Mouse (Mus musculus) heart, postnatal 0 days (tissue): ENCODE measurements at regions not wholly inside any gene's neighbourhood (a gene's known extent, or its start where the extent isn't known, plus 50 kb on each side); places are given as distances from the start of the nearest gene placed in this dataset.

ENCODE experiments used
- ATAC-seq: fragments of 200-750 bp; cut with Nextera tagmentation; 2 replicates; pipeline ENCODE4 v1.8.0; 2017; ENCODE audit warnings: low read depth, moderate number of reproducible peaks, moderate library complexity; ENCODE audit not compliant: insufficient read depth
- DNase-seq: peaks from one replicate; pipeline ENCODE4 v3.0.0-alpha.2; 2016; ENCODE audit warnings: low spot score
- H3K27ac ChIP-seq: fragments of 300-500 bp; sonication (generic); 2 replicates; pipeline ENCODE4 v1.5.1; 2014; ENCODE audit warnings: low read depth, mild to moderate bottlenecking
- H3K27me3 ChIP-seq: fragments of 300-500 bp; sonication (generic); 2 replicates; pipeline ENCODE4 v1.6.1; 2014; ENCODE audit warnings: low read length, mixed read lengths; ENCODE audit not compliant: control insufficient read depth, insufficient read depth
- H3K36me3 ChIP-seq: fragments of 300-500 bp; sonication (generic); replicated peaks from 2 replicates; pipeline ENCODE4 v1.6.1; 2014; ENCODE audit warnings: low read length, mixed read lengths; ENCODE audit not compliant: control insufficient read depth, insufficient read depth
- H3K4me1 ChIP-seq: fragments of 300-500 bp; sonication (generic); 2 replicates; pipeline ENCODE4 v1.6.1; 2014; ENCODE audit warnings: antibody characterized with exemption; ENCODE audit not compliant: control insufficient read depth, insufficient read depth
- H3K4me2 ChIP-seq: fragments of 300-500 bp; sonication (generic); 2 replicates; pipeline ENCODE4 v1.6.1; 2014; ENCODE audit warnings: low read depth, mild to moderate bottlenecking, low read length, moderate library complexity
- H3K4me3 ChIP-seq: fragments of 300-500 bp; sonication (generic); 2 replicates; pipeline ENCODE4 v1.5.1; 2014; ENCODE audit warnings: low read depth, low read length
- H3K9ac ChIP-seq: fragments of 300-500 bp; sonication (generic); replicated peaks from 2 replicates; pipeline ENCODE4 v1.6.1; 2014; ENCODE audit warnings: low read depth, low read length, mixed read lengths
- H3K9me3 ChIP-seq: fragments of 300-500 bp; sonication (generic); replicated peaks from 2 replicates; pipeline ENCODE4 v1.6.1; 2016; ENCODE audit warnings: low read length; ENCODE audit not compliant: control insufficient read depth
- CTCF ChIP-seq: IDR thresholded peaks from 2 replicates; pipeline ENCODE4 v1.5.1; 2016; ENCODE audit warnings: antibody characterized with exemption, control low read depth, low read depth
- EP300 ChIP-seq: IDR thresholded peaks from 2 replicates; pipeline ENCODE4 v1.6.1; 2016; ENCODE audit warnings: antibody characterized with exemption, low read depth
- WGBS: fragments of 180-500 bp; shearing (Covaris S2); extraction: QIAGEN DNeasy Blood & Tissue Kit; methylation state at CpG from one replicate; pipeline ENCODE4 v1.1.7; 2014; 5-methylcytosine and 5-hydroxymethylcytosine counted together

GRCm38 (mm10) chr9:72198976-72199375, 75.7 kb upstream of the Zfp280d start:
- no peak for ATAC-seq
- TF ChIP-seq CTCF, result no peak
- no peak for TF ChIP-seq EP300

DNA sequence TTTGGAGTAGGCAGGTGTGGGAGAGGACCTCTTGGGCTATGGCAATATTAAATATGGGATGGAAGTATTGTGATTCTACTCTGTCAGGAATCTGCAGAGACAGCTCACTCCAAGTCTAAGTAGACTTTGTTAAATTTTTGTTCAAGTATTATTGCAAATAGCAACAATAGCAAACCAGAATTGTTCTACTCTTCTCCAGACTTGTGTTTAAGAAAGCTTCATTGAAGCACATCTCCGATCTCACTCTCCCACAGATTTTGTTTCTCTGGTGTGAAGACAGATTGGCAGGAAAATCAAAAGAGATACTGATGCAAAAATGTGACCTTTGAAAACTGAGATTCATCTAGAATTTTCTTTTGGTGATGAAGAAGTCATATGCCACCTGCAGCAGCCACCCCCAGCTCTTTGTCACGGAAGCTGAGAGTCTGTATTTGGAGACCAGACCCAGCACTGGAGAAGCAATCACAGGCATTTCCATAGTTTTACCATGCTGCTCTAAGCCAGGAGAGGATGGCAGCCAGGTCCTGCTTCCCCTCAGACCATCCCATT, 70.2 kb upstream of the Zfp280d start:
- Histone ChIP-seq H3K4me1 (no peaks in the 10 kb centered on the region), H3K4me2 (no peak overlapping the region), H3K9me3 (no peaks in the 10 kb centered on the region), H3K27ac (no peak overlapping the region), H3K4me3 (no peak overlapping the region), H3K27me3 (no peaks in the 10 kb centered on the region), H3K9ac (no peak overlapping the region), H3K36me3 (no peaks in the 10 kb centered on the region)
- TF ChIP-seq CTCF (no peak), EP300 (no peak)
- DNase-seq, result no peak
- 86% methylated on average over 2 of the region's 2 CpGs for WGBS
- ATAC-seq, result no peak

More at GRCm38 (mm10) chr9:72198976-72199375, 75.7 kb upstream of the Zfp280d start:
- H3K27me3 ChIP-seq, result no peaks in the 10 kb centered on the region
- no peaks in the 10 kb centered on the region for H3K36me3 ChIP-seq
- H3K4me1 ChIP-seq, result no peaks in the 10 kb centered on the region
- H3K4me3 ChIP-seq, result no peak overlapping the region
- DNase-seq, result no peak
- 91% methylated on average over 5 of the region's 5 CpGs for WGBS
- H3K9ac ChIP-seq, result no peak overlapping the region
- H3K9me3 ChIP-seq, result no peaks in the 10 kb centered on the region
- no peak overlapping the region for H3K27ac ChIP-seq
- no peak overlapping the region for H3K4me2 ChIP-seq

- Histone ChIP-seq H3K36me3 (no peaks in the 10 kb centered on the region), H3K27me3 (no peaks in the 10 kb centered on the region), H3K27ac (no peak overlapping the region), H3K4me3 (no peak overlapping the region), H3K4me2 (no peak overlapping the region), H3K9ac (no peak overlapping the region), H3K9me3 (no peaks in the 10 kb centered on the region), H3K4me1 (no peaks in the 10 kb centered on the region)
- no peak for DNase-seq
- no peak for ATAC-seq
- TF ChIP-seq CTCF (no peak), EP300 (no peak)
- 75% methylated on average over 7 of the region's 7 CpGs for WGBS
Observed at GRCm38 (mm10) chr9:72205815-72206214, 68.8 kb upstream of the Zfp280d start.

DNA sequence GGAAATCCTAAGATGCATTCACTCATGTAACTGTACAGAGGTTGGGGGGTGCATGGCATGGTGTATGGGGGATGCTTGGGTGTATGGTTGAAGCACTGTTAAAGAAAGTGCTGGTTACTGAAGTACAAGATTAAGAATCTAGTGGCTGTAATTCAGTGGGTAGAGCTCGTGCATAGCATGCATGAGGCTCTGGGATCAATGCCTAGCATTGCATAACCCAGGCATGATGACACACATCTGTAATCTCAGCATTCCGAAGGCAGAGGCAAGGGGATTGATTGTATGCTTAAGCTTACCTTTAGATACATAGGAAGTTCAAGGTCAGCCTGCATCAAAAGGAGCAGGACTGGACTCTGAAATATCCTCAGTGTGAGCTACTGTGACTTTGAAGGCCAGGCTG, 67.7 kb upstream of the Zfp280d start:
- WGBS, result 59% methylated on average over 2 of the region's 2 CpGs
- H3K9ac ChIP-seq, result no peak overlapping the region
- no peaks in the 10 kb centered on the region for H3K36me3 ChIP-seq
- H3K4me2 ChIP-seq, result no peak overlapping the region
- no peak for TF ChIP-seq EP300
- no peak for TF ChIP-seq CTCF
- DNase-seq, result no peak
- H3K27ac ChIP-seq, result no peak overlapping the region
- H3K9me3 ChIP-seq, result no peaks in the 10 kb centered on the region
- H3K4me3 ChIP-seq, result no peak overlapping the region
- H3K4me1 ChIP-seq, result no peaks in the 10 kb centered on the region
- ATAC-seq, result no peak
- no peaks in the 10 kb centered on the region for H3K27me3 ChIP-seq

DNA sequence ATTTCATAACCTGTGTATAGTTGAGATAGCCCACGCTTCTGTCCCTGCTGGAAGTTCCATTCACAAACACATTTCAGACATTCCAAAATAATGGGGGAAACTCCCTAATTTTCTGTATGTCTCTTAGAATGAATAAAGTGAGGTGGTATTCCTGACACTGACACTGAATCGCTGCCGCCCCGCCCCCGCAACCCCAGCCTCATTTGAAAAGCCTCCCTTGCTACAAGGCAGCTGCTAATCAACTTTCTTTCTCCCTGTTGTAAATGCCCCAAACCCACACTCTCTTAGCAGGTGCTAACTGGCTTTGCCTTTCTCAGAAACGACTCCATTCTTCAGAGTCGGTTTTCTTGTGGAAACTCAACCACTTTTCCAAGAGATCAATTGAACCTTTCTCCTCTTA, 66.4 kb upstream of the Zfp280d start:
- H3K9ac ChIP-seq, result no peak overlapping the region
- 57% methylated on average over 7 of the region's 7 CpGs for WGBS
- no peak for DNase-seq
- ATAC-seq, result no peak
- H3K4me2 ChIP-seq, result no peak overlapping the region
- TF ChIP-seq EP300, result no peak
- TF ChIP-seq CTCF, result no peak
- H3K27me3 ChIP-seq, result no peaks in the 10 kb centered on the region
- no peaks in the 10 kb centered on the region for H3K36me3 ChIP-seq
- H3K4me1 ChIP-seq, result no peaks in the 10 kb centered on the region
- H3K27ac ChIP-seq, result no peak overlapping the region
- H3K9me3 ChIP-seq, result no peaks in the 10 kb centered on the region
- H3K4me3 ChIP-seq, result no peak overlapping the region

- H3K27me3 ChIP-seq, result no peaks in the 10 kb centered on the region
- no peak overlapping the region for H3K9ac ChIP-seq
- peaks cover 5% of the 10 kb centered on the region; the same call in 1 of the 2 replicates for H3K9me3 ChIP-seq
- no peak overlapping the region for H3K4me2 ChIP-seq
- no peak overlapping the region for H3K4me3 ChIP-seq
- 68% methylated on average over 11 of the region's 11 CpGs for WGBS
- TF ChIP-seq CTCF (peak; percentile 16; the same call in 1 of the 2 replicates), EP300 (no peak)
- DNase-seq (no peak), ATAC-seq (no peak)
- H3K27ac ChIP-seq, result no peak overlapping the region
- H3K36me3 ChIP-seq, result no peaks in the 10 kb centered on the region
- H3K4me1 ChIP-seq, result no peaks in the 10 kb centered on the region
Observed at GRCm38 (mm10) chr9:72217296-72218028, 57.2 kb upstream of the Zfp280d start.
